Mouse (Mus musculus) megakaryocyte, embryonic 14.5 days (primary cell): ENCODE data around the gene Cpne5.

Experiments used
- FLI1 ChIP-seq: IDR thresholded peaks from 2 replicates; pipeline ENCODE4 v1.6.1; 2012; ENCODE audit warnings: low read length, inconsistent platforms, mixed read lengths
- GATA1 ChIP-seq: IDR thresholded peaks from 3 replicates; pipeline ENCODE4 v1.6.1; 2012; ENCODE audit warnings: mixed read lengths, low read length, inconsistent platforms, borderline replicate concordance

- TF ChIP-seq GATA1, result no peak
- no peak for TF ChIP-seq FLI1
Observed at GRCm38 (mm10) chr17:29263417-29263816, 25.4 kb upstream of the Cpne5 start.
